Mouse (Mus musculus) C2C12 (cell line): ENCODE data around the gene Arglu1.

Experiments used
- CEBPB ChIP-seq: IDR thresholded peaks from one replicate; pipeline ENCODE4 v1.6.1; 2011; ENCODE audit warnings: low read depth, mild to moderate bottlenecking, control low read depth, moderate library complexity
- CTCF ChIP-seq: IDR thresholded peaks from one replicate; pipeline ENCODE4 v1.5.1; 2011; ENCODE audit not compliant: control insufficient read depth, insufficient read depth, insufficient read length
- MYOD1 ChIP-seq: IDR thresholded peaks from one replicate; pipeline ENCODE4 v1.6.1; 2011; ENCODE audit warnings: low read depth; ENCODE audit not compliant: control insufficient read depth, insufficient read length
- MYOG ChIP-seq: IDR thresholded peaks from one replicate; pipeline ENCODE4 v1.6.1; 2011; ENCODE audit not compliant: control insufficient read depth, insufficient read length; ENCODE audit errors: extremely low read depth
- USF1 ChIP-seq: IDR thresholded peaks from one replicate; pipeline ENCODE4 v1.6.1; 2011; ENCODE audit warnings: low read depth, mild to moderate bottlenecking, control low read depth, moderate library complexity

DNA sequence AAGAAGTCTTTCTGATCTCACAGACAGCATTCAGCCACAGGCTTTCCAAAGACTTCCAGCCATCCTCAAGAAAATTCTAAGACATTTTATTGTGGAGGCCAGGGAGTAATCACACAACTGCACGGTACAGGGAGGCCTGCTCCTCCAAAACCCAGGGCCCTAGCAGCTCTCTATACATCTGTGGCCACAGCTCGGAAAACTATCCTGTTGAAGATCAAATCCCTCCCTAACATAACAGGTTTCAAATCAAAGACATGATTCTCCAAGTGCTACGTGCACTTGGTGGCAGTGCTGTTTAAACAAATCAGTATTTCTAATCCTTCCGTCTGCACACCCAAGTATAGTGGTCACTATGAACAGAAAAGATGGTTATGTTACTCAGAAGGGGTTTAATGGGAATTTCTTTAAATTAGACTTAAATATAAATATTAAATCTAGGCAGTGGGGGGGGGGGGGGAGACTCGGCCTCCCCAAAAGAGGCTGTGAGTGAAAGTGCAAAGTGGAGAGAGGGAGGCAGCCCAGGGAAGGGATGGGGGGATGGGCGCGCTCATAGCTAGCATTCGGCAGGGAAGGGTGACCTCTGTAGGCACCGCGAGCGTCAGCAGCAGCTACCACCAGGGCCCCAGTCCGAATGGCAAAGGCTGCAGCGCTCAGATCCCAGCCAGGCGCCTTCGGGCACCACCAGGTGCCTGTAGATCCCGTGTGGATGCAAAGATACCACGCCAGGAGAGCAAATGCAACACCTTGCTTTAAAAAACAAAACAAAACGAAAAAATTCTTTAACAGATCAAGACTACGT, 31.7 kb downstream of the Arglu1 start:
- TF ChIP-seq CEBPB (no peak), MYOG (no peak), CTCF (peak; percentile 97), USF1 (no peak), MYOD1 (no peak)
